Mouse (Mus musculus) CD4-positive, CD25-positive, alpha-beta regulatory T cell, adult 2 months (primary cell): ENCODE data around the gene Npas2.
A peak's percentile ranks its signal among the peaks of the same experiment; 100 is the strongest.

Source experiments
- DNase-seq: peaks from one replicate; pipeline ENCODE4 v3.0.0-alpha.2; 2012; ENCODE audit warnings: low read depth, low spot score

Gene Npas2

DNA sequence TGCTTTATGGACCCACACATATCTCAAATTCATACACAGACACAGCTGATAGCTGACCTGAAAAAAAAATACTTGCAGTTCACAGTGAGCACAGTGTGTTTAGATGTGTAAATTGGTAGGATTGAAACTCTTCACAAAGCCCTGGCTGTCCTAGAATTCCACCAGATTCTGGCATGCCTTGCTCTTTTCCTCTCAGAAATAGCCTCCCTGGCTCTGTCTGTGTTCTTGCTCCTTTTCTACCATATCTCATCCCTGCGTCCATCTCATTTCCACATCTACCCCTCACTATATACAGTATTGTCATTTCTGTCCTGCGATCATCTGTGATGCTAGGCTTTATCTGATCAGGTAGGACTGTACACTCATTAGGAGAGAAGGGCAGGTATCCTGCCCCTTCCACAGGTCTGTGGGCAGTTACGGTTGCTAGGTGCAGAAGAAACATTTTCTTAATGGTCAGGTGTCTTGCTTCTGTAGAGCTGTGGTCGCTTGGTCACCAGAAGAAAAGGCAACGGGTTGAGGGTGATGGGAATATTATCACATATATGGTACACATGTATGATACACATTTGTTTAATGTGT lies 180.8 kb downstream of the Npas2 start:
- no peak for DNase-seq

DNA sequence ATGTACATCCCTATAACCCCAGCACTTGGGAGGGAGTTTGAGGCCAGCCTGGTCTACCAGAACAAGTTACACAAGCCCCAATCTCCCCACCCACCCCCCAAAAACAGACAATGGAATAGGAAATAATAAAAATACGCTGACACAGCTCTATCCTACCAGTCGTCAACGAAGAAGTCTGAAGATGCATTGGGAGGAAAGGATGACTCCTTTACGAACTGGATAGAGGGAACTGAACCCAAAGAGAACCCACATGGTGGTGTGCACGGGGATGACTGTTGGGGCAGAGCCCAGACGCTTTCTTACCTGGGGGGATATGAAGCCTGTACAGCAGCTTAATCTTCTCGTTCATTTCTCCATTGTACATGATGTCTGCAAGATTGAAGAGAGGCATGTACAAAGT lies 182.6 kb downstream of the Npas2 start:
- no peak for DNase-seq

GRCm38 (mm10) chr1:39376726-39377240 lies 183.3 kb downstream of the Npas2 start:
- DNase-seq: no peak

- DNase-seq: no peak
Observed at GRCm38 (mm10) chr1:39378540-39378939, 185.0 kb downstream of the Npas2 start.

DNA sequence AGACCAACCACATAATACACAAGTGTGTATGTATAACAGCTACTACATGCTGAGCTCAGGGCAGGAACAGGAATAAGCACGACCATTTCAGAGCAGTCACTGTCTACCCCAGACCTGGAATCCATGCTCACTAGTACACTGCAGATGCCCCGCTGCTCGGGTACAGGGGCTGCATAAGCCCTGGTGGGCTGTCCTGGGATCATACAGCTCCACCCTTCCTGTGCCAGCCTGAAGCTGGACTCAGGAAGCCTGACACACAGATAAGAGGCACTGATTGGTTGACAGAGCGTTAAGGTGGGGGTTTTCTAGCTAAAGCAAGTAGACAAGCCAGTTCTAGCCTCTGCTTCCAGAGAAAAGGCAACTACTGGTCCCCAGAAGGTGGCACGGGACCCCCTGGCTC lies 185.5 kb downstream of the Npas2 start:
- DNase-seq: no peak

- no peak for DNase-seq
Observed at GRCm38 (mm10) chr1:39381017-39381416, 187.5 kb downstream of the Npas2 start.

DNA sequence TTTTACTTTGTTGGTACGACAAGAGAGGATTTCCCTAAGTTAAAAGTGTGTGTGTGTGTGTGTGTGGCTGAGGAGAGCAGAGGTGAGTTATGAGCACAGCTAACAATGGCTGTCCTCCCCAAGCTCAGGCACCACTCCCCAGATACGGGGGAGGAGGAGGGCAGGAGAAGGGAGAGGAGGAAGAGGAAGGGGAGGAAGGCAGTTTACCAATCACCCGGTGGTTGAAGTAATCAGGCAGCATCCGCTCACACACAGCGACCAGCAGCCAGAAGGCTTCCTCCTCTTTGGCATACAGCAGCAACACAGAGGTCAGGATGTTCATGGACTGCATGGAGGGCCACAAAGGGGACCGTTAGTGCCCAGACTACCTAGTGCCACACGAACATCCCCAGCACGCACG lies 191.4 kb downstream of the Npas2 start:
- no peak for DNase-seq

DNA sequence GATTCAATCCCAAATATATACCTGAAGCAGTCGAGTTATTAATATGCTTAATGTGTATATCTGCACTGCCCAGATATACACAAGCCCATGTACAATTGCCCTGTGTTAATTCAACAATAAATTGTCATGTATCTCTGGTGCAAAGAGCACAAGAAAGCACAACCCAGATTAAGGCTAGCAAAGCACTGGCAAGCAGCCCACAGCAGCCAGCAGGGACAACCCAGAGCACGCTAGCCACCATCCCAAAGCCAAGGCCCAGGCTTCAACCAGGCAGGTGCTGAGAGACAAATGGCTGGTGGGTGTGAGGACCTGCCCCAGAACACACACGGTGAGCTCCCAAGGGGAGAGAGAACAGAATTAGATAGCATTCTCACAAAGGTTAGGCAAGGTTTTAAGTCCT lies 192.9 kb downstream of the Npas2 start:
- DNase-seq: no peak

DNA sequence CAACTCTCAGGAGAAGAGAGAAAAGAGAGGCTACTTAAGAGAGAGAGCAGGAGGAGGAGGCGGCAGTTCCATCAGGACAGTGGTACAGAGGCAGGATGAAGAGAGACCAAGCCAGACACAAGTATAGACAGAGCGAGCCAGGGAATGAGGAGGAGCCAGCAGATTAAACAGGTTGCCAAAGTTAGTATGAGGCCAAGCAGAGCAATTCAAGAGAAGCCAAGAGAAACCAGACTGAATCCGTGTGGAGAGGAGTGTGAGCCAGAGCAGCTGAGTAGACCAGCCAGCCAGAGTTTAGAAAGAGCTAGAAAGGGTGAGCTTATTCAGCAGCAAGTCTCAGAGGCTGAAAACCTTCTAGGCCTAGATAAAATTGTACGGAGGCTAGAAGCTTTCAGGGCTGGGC lies 194.0 kb downstream of the Npas2 start:
- no peak for DNase-seq

DNA sequence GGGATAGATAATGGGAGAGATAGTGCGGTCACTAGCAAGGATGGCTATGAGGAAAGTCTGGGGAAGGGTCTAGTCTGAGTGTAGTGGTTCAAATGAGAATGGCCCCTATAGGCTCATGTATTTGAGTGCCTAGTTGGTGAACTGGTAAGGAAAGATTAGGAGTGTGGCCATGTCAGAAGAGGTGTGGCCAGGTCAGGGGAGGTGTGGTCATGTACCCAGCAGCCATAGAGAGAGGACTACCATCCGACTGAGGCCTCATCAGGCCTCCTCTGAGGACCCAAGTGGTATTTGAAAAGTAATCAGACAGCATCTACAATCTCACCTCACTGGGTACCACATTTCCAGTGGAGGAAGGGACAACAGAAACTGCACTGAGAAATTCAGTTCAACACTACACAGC lies 194.6 kb downstream of the Npas2 start:
- no peak for DNase-seq

- no peak for DNase-seq
Observed at GRCm38 (mm10) chr1:39389338-39389737, 195.8 kb downstream of the Npas2 start.

DNA sequence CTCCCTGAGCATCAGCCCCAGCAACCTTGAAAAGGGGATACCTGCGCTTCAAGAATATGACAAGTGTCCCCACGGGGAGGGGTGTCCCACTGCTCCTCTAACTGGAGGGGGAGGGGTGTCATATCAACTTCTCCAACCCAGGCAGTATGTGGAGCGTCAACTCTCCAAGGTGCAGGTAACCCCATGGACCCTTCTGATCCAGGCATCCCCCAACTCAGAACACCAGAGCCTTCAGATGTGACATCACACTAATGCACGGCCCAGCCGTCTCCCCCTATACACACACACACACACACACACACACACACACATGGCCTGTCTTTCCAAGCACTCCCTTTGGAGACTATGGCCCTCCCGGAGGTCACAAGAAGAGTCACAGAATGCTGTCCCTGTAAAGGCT lies 198.1 kb downstream of the Npas2 start:
- DNase-seq: no peak

GRCm38 (mm10) chr1:39392189-39392588 lies 198.7 kb downstream of the Npas2 start:
- peak; percentile 78 for DNase-seq

GRCm38 (mm10) chr1:39393217-39393867 lies 199.8 kb downstream of the Npas2 start:
- no peak for DNase-seq

- DNase-seq: no peak
Observed at GRCm38 (mm10) chr1:39394096-39394495, 200.6 kb downstream of the Npas2 start.

DNA sequence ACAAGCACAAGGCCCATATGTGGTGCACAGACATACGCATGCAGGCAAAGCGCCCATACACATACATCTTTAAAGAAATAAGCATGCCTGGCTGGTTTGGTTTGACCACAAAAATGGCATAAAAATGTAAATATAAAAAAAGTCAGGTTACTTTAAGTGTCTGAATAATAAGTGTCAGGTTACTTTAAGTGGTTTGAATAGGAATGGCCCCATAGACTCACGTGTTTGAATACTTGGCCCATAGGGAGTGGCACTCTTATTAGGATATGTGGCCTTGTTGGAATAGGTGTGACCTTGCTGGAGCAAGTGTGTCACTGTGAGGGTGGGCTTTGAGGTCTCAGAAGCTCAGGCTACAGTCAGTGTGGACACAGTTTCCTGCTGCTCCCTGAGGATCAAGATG lies 201.1 kb downstream of the Npas2 start:
- no peak for DNase-seq

- no peak for DNase-seq
Observed at GRCm38 (mm10) chr1:39396347-39396746, 202.8 kb downstream of the Npas2 start.

DNA sequence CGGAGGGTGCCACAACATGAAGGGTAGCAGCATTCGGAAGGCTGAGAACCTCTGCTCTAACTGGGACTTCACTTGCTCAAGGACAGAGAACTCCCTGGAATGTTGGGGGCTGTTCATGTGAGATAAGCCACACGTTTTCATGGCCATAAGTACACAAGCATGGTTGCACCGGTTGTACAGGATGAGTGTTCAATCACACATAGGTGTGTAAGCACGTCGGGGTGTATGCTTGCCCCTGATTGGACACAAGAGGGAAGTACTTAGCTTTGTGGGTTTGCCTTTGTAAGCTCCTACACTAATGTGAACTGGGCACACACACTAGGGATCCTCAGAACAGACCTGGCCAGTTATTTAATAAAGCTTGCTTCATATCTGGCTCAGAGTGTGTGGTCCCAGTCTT lies 204.8 kb downstream of the Npas2 start:
- DNase-seq: no peak

DNA sequence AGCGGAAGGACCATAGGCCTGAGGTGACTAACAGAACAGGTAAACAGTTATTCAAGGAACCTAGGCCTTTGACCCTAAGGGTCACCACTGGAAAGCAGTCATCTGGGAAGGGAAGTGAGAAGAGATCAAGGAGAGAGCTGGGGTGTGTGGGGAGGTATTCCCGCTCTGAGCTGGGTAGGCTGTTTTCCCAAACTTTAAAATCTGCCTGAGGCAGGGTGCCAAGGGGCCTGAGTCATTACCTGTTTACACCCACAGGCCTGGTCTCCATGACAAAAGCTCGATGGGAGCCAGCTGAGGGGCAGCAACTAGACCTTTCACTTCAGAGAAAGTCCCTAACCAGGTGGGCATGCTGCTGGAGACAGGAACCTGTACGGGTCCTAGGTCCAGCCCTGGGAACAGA lies 205.7 kb downstream of the Npas2 start:
- no peak for DNase-seq

- no peak for DNase-seq
Observed at GRCm38 (mm10) chr1:39400173-39400572, 206.6 kb downstream of the Npas2 start.

DNA sequence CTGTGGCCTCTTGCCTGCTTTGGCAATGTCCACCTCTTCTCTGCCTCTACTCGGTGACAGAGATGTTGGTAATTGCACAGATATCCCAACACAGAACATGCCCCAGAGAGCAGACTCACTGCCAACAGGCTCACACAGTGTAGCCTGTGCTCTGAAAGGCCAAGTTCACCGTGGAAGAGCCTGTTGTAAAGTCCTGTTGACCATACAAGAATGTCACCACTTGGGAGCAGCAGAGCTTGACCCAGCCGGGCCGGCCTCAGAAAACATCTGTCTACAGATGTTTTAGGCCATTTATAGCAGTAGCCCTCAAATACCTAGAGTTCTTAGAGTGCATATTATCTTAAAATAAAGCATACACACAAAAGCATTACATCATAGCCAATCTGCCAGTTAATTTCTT lies 213.6 kb downstream of the Npas2 start:
- DNase-seq: no peak

- DNase-seq: no peak
Observed at GRCm38 (mm10) chr1:39408123-39408522, 214.6 kb downstream of the Npas2 start.

DNA sequence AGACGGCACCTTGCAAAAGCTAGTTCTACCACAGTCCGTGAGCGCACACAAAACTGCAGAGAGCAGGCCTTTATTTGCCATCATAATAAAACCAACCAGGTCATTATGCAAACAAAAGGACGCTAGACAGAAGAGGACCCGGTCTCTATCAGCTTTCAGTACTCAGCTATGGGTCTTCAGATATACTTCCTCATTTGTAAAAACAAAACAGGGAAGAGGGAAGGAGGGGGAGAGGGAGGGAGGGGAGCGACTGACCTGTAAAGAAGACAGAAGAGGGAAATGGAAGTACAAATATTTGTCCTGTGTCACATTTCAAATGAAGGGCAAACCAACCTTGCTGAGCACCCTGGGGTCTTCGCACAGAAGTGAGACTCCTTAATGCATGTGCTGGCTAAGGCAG lies 215.1 kb downstream of the Npas2 start:
- DNase-seq: no peak
